Mouse (Mus musculus): Measurements from ENCODE around the gene Gipc1.

DNA sequence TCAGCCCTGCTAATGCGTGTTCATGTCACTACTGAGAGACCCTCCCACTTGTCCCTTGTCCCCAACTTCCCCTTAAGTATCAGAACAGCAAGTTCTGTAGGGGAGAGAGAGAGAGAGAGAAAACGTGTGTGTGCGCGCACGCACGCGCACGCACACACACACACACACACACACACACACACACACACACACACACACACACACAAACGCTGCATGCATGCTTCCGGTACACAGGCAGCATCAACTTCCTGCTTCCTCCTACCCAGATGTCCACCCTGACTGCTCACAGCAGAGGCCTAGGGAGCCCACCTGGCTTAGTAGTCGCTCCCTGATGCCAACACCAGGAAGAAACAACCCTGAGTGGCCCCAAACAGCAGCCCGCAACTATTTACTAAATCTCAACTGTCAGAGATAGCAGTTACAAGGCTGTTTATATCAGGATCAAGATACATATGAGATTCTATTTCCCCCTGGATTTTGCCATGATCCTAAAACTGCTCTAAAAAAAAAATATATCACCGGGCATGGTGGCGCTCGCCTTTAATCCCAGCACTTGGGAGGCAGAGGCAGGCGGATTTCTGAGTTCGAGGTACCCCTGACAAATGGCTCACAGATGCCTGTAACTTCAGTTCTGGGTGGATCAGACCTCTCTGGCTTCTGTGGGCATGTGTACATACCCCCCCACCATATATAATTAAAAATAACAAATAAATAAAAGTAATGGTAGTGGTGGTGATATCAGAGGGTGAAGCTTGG, 43.1 kb downstream of the Gipc1 start:
- TF ChIP-seq CTCF (IDR thresholded peaks at IDR 0.05; ENCODE audit: low read depth, low read length) (no peak), POLR2A (IDR thresholded peaks at IDR 0.05; ENCODE audit: extremely low read depth, insufficient read depth, low read length) (no peak)

Data from liver, adult 2 months (tissue).